Mouse (Mus musculus) liver, adult 2 months (tissue): Measurements from ENCODE around the gene Herpud2.

Source experiments
- CTCF ChIP-seq: fragments of 200-500 bp; IDR thresholded peaks from 2 replicates; pipeline ENCODE4 v1.5.1; 2011; ENCODE audit warnings: low read depth, low read length, control low read depth
- POLR2A ChIP-seq: fragments of 200-500 bp; IDR thresholded peaks from 2 replicates; pipeline ENCODE4 v1.6.1; 2011; ENCODE audit warnings: low read length, control low read depth; ENCODE audit not compliant: insufficient read depth; ENCODE audit errors: extremely low read depth

- no peak for TF ChIP-seq POLR2A
- TF ChIP-seq CTCF: no peak
Observed at GRCm38 (mm10) chr9:25176562-25176961, 24.9 kb upstream of the Herpud2 start.
